Mouse (Mus musculus) midbrain, postnatal 0 days (tissue): Measurements from ENCODE around the gene Miga2. TPM values are rescaled to one million over a fixed set of nuclear protein-coding genes. Genes with fewer than 3 reads are reported as not detected.

Source experiments
- ATAC-seq: fragments of 200-750 bp; cut with Nextera tagmentation; 2 replicates; pipeline ENCODE4 v1.8.0; 2017; ENCODE audit warnings: moderate number of reproducible peaks, mild to moderate bottlenecking, moderate TSS enrichment, moderate library complexity; ENCODE audit not compliant: low FRiP score
- DNase-seq: peaks from one replicate; pipeline ENCODE4 v3.0.0-alpha.2; 2015; ENCODE audit warnings: low spot score
- H3K27ac ChIP-seq: fragments of 300-500 bp; sonication (generic); 2 replicates; pipeline ENCODE4 v1.5.1; 2014; ENCODE audit warnings: low read depth, mild to moderate bottlenecking, low read length, mixed read lengths
- H3K27me3 ChIP-seq: fragments of 300-500 bp; sonication (generic); 2 replicates; pipeline ENCODE4 v1.6.1; 2014; ENCODE audit warnings: low read length, control low read depth, mixed read lengths; ENCODE audit not compliant: insufficient read depth
- H3K36me3 ChIP-seq: fragments of 300-500 bp; sonication (generic); 2 replicates; pipeline ENCODE4 v1.6.1; 2014; ENCODE audit warnings: low read length, control low read depth, mixed read lengths; ENCODE audit not compliant: insufficient read depth
- H3K4me1 ChIP-seq: fragments of 300-500 bp; sonication (generic); 2 replicates; pipeline ENCODE4 v1.6.1; 2014; ENCODE audit warnings: mild to moderate bottlenecking, control low read depth, antibody characterized with exemption, low read length, mixed read lengths; ENCODE audit not compliant: insufficient read depth
- H3K4me2 ChIP-seq: fragments of 300-500 bp; sonication (generic); 2 replicates; pipeline ENCODE4 v1.6.1; 2014; ENCODE audit warnings: low read depth, mild to moderate bottlenecking, low read length, mixed read lengths; ENCODE audit not compliant: poor library complexity, severe bottlenecking
- H3K4me3 ChIP-seq: fragments of 300-500 bp; sonication (generic); 2 replicates; pipeline ENCODE4 v1.5.1; 2014; ENCODE audit warnings: low read depth, mild to moderate bottlenecking, low read length, moderate library complexity
- H3K9ac ChIP-seq: fragments of 300-500 bp; sonication (generic); replicated peaks from 2 replicates; pipeline ENCODE4 v1.6.1; 2014; ENCODE audit warnings: mild to moderate bottlenecking, low read length, moderate library complexity, mixed read lengths; ENCODE audit not compliant: poor library complexity, severe bottlenecking
- H3K9me3 ChIP-seq: fragments of 300-500 bp; sonication (generic); 2 replicates; pipeline ENCODE4 v1.6.1; 2016; ENCODE audit warnings: low read length, control low read depth
- CTCF ChIP-seq: IDR thresholded peaks from 2 replicates; pipeline ENCODE4 v1.5.1; 2016; ENCODE audit warnings: antibody characterized with exemption, mild to moderate bottlenecking
- WGBS: fragments of 180-500 bp; shearing (Covaris S2); extraction: QIAGEN DNeasy Blood & Tissue Kit; methylation state at CpG from one replicate; pipeline ENCODE4 v1.1.7; 2014; 5-methylcytosine and 5-hydroxymethylcytosine counted together
- polyA plus RNA-seq: library from polyadenylated mRNA; unstranded; fragments of >200 nt; fragmentation: Nextera tagmentation; extraction: Ambion mirVana; gene quantifications from 2 replicates; pipeline ENCODE4 v1.2.1, GENCODE M21; 2015
- total RNA-seq: library from RNA; depleted of rRNA; stranded (reverse); fragments of >200 nt; gene quantifications from 2 replicates; pipeline ENCODE4 v1.2.3, GENCODE M21; 2014

Miga2 gene
- total and polyA plus RNA-seq, 2 experiments from 2014 or later = 28.7 to 64.2 TPM

- ATAC-seq (no peak), DNase-seq (no peak)
- H3K9ac ChIP-seq = no peak overlapping the region
- no peaks in the 10 kb centered on the region for H3K4me1 ChIP-seq
- no peak overlapping the region for H3K4me2 ChIP-seq
- H3K36me3 ChIP-seq = peaks cover 25% of the 10 kb centered on the region
- WGBS = 90% methylated on average over 9 of the region's 9 CpGs
- H3K27me3 ChIP-seq = no peaks in the 10 kb centered on the region
- no peak for TF ChIP-seq CTCF
- H3K27ac ChIP-seq = no peak overlapping the region
- no peaks in the 10 kb centered on the region for H3K9me3 ChIP-seq
- no peak overlapping the region for H3K4me3 ChIP-seq
Observed at GRCm38 (mm10) chr2:30386913-30387312, 22.9 kb downstream of the Miga2 start.

- Histone ChIP-seq H3K27ac (no peak overlapping the region), H3K4me3 (no peak overlapping the region), H3K9me3 (no peaks in the 10 kb centered on the region), H3K27me3 (no peaks in the 10 kb centered on the region), H3K4me2 (no peak overlapping the region), H3K4me1 (peaks cover 10% of the 10 kb centered on the region), H3K36me3 (0 out of 2 replicates have a peak, but pooled peaks cover 6% of the 10 kb centered on the region), H3K9ac (no peak overlapping the region)
- DNase-seq = no peak
- 91% methylated on average over 2 of the region's 2 CpGs for whole genome bisulfite sequencing
- ATAC-seq = no peak
- peak; percentile 42 for TF ChIP-seq CTCF
Observed at GRCm38 (mm10) chr2:30389000-30389399, 25.0 kb downstream of the Miga2 start.

- peak; percentile 98 for ATAC-seq
- WGBS = 1% methylated on average over 40 of the region's 40 CpGs
- H3K27me3 ChIP-seq = no peaks in the 10 kb centered on the region
- H3K4me1 ChIP-seq = peaks cover 13% of the 10 kb centered on the region
- TF ChIP-seq CTCF = no peak
- no peaks in the 10 kb centered on the region for H3K9me3 ChIP-seq
- peak within 1 kb of the TSS; percentile 73 for H3K9ac ChIP-seq
- peak; percentile 99 for DNase-seq
- H3K4me3 ChIP-seq = peak within 1 kb of the TSS; percentile 62
- H3K27ac ChIP-seq = peak within 1 kb of the TSS; percentile 93
- peak within 1 kb of the TSS; percentile 82 for H3K4me2 ChIP-seq
- peaks cover 17% of the 10 kb centered on the region for H3K36me3 ChIP-seq
Observed at GRCm38 (mm10) chr2:30392114-30392576, 28.1 kb downstream of the Miga2 start, which contains the start of gene Dolpp1. Gene Dolpp1, plus strand, starts transcription at chr2:30392254.

GRCm38 (mm10) chr2:30392577-30393369 is 28.7 kb downstream of the Miga2 start:
- under 1% methylated on average over 45 of the region's 54 CpGs for WGBS

GRCm38 (mm10) chr2:30393370-30393656 is 29.3 kb downstream of the Miga2 start:
- Histone ChIP-seq H3K9me3 (no peaks in the 10 kb centered on the region), H3K9ac (peak overlapping the region; percentile 73), H3K4me1 (peaks cover 13% of the 10 kb centered on the region), H3K4me3 (peak overlapping the region; percentile 62), H3K27ac (peak overlapping the region; percentile 93), H3K27me3 (no peaks in the 10 kb centered on the region), H3K36me3 (peaks cover 29% of the 10 kb centered on the region), H3K4me2 (peak overlapping the region; percentile 82)
- no peak for ATAC-seq
- TF ChIP-seq CTCF = no peak
- DNase-seq = no peak
- 81% methylated on average over 1 of the region's 1 CpGs for whole genome bisulfite sequencing

More at GRCm38 (mm10) chr2:30392577-30393369, 28.7 kb downstream of the Miga2 start:
- DNase-seq (peak; percentile 90), ATAC-seq (peak; percentile 83)
- Histone ChIP-seq H3K4me2 (peak overlapping the region; percentile 82), H3K9ac (peak overlapping the region; percentile 73), H3K4me3 (peak overlapping the region; percentile 62), H3K27me3 (no peaks in the 10 kb centered on the region), H3K4me1 (peaks cover 13% of the 10 kb centered on the region), H3K27ac (peak overlapping the region; percentile 93), H3K36me3 (peaks cover 24% of the 10 kb centered on the region), H3K9me3 (no peaks in the 10 kb centered on the region)
- no peak for TF ChIP-seq CTCF

- Histone ChIP-seq H3K4me1 (peaks cover 13% of the 10 kb centered on the region), H3K27ac (no peak overlapping the region), H3K4me3 (no peak overlapping the region), H3K9ac (no peak overlapping the region), H3K9me3 (no peaks in the 10 kb centered on the region), H3K4me2 (no peak overlapping the region), H3K27me3 (no peaks in the 10 kb centered on the region), H3K36me3 (peaks cover 39% of the 10 kb centered on the region)
- DNase-seq = no peak
- ATAC-seq = no peak
- WGBS = 86% methylated on average over 7 of the region's 7 CpGs
- no peak for TF ChIP-seq CTCF
Observed at GRCm38 (mm10) chr2:30395757-30396156, 31.7 kb downstream of the Miga2 start.
